Mouse (Mus musculus) urinary bladder, postnatal 4 days (tissue): ENCODE measurements at regions not wholly inside any gene's neighbourhood (a gene's known extent, or its start where the extent isn't known, plus 50 kb on each side); places are given as distances from the start of the nearest gene placed in this dataset.

ENCODE experiments used
- DNase-seq, 2 experiments: peaks; one replicate each; pipeline ENCODE4 v3.0.0; 2021 to 2022; ENCODE audit warnings: low spot score in 2 of 2

GRCm38 (mm10) chr13:37569051-37569450, 209.1 kb upstream of the Rreb1 start:
- DNase-seq, result no peak

GRCm38 (mm10) chr13:37569486-37569885, 208.7 kb upstream of the Rreb1 start:
- DNase-seq, result no peak

- DNase-seq, result no peak
Measured at GRCm38 (mm10) chr13:37572983-37573382, 205.2 kb upstream of the Rreb1 start.

- DNase-seq, result no peak
Measured at GRCm38 (mm10) chr13:37579231-37579630, 199.0 kb upstream of the Rreb1 start.

- no peak for DNase-seq
Measured at GRCm38 (mm10) chr13:37579775-37580174, 198.4 kb upstream of the Rreb1 start.

GRCm38 (mm10) chr13:37580806-37581205, 197.4 kb upstream of the Rreb1 start:
- no peak for DNase-seq

GRCm38 (mm10) chr13:37581374-37581773, 196.8 kb upstream of the Rreb1 start:
- DNase-seq, result no peak

- no peak for DNase-seq
Measured at GRCm38 (mm10) chr13:37585476-37585875, 192.7 kb upstream of the Rreb1 start.

GRCm38 (mm10) chr13:37586511-37586910, 191.7 kb upstream of the Rreb1 start:
- no peak for DNase-seq

- DNase-seq, result no peak
Measured at GRCm38 (mm10) chr13:37587911-37588310, 190.3 kb upstream of the Rreb1 start.

GRCm38 (mm10) chr13:37588528-37589176, 189.5 kb upstream of the Rreb1 start:
- DNase-seq, result no peak

GRCm38 (mm10) chr13:37592149-37592548, 186.1 kb upstream of the Rreb1 start:
- DNase-seq, result no peak

GRCm38 (mm10) chr13:37595196-37595595, 183.0 kb upstream of the Rreb1 start:
- DNase-seq, result no peak

- no peak for DNase-seq
Measured at GRCm38 (mm10) chr13:37597575-37597974, 180.6 kb upstream of the Rreb1 start.

GRCm38 (mm10) chr13:37598165-37598775, 179.9 kb upstream of the Rreb1 start:
- no peak for DNase-seq

- no peak for DNase-seq
Measured at GRCm38 (mm10) chr13:37599679-37600078, 178.5 kb upstream of the Rreb1 start.

GRCm38 (mm10) chr13:37600172-37600571, 178.0 kb upstream of the Rreb1 start:
- DNase-seq, result no peak

- no peak for DNase-seq
Measured at GRCm38 (mm10) chr13:37601068-37601467, 177.1 kb upstream of the Rreb1 start.

GRCm38 (mm10) chr13:37602256-37602655, 175.9 kb upstream of the Rreb1 start:
- no peak for DNase-seq

- no peak for DNase-seq
Measured at GRCm38 (mm10) chr13:37603226-37603994, 174.8 kb upstream of the Rreb1 start.

- no peak for DNase-seq
Measured at GRCm38 (mm10) chr13:37606250-37606649, 171.9 kb upstream of the Rreb1 start.

GRCm38 (mm10) chr13:37609085-37609484, 169.1 kb upstream of the Rreb1 start:
- no peak for DNase-seq

- DNase-seq, result no peak
Measured at GRCm38 (mm10) chr13:37611387-37611786, 166.8 kb upstream of the Rreb1 start.
